Mouse (Mus musculus) CD4-positive, CD25-positive, alpha-beta regulatory T cell, adult 9 weeks (primary cell): Measurements from ENCODE around the gene Troap. TPM values are rescaled to one million over a fixed set of nuclear protein-coding genes. Genes with fewer than 3 reads are reported as not detected.

ENCODE experiments used
- polyA plus RNA-seq: library from polyadenylated mRNA; unstranded; fragments of 100-300 nt; shearing (Covaris generic); gene quantifications from one replicate; pipeline ENCODE4 v1.2.1, GENCODE M21; 2017

Gene Troap
- polyA plus RNA-seq, result 0.81 TPM

DNA sequence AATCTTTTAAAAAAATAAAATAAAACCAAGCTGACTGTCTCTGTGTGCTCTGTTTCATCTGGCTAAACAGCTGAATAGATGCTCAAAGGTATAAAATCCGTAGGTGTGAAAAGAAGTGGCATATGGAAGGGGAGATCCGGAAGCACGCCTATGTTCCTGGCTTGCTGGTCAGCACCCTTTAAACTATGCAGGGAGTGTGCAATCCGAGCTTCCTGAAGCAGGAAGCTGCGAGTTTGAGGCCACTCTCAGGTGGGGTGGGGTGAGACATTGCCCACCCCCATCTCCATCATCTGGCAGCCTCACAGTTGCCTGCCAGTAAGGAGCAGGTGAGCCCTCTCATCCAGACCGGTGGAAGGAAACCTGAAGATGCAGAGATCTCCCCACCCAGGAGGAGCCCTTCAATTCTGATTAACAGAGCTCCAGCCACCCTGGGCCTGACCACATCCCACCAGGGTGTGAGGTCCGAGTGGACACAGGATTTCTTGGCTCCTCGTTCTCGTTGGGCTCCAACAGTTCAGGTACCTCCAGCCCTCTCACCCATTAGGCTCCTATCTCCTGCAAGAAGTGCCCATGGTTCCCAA is at the start of gene Troap:
Gene Troap (plus strand): TSS at position 557 of the 581 bp plus-strand sequence.

DNA sequence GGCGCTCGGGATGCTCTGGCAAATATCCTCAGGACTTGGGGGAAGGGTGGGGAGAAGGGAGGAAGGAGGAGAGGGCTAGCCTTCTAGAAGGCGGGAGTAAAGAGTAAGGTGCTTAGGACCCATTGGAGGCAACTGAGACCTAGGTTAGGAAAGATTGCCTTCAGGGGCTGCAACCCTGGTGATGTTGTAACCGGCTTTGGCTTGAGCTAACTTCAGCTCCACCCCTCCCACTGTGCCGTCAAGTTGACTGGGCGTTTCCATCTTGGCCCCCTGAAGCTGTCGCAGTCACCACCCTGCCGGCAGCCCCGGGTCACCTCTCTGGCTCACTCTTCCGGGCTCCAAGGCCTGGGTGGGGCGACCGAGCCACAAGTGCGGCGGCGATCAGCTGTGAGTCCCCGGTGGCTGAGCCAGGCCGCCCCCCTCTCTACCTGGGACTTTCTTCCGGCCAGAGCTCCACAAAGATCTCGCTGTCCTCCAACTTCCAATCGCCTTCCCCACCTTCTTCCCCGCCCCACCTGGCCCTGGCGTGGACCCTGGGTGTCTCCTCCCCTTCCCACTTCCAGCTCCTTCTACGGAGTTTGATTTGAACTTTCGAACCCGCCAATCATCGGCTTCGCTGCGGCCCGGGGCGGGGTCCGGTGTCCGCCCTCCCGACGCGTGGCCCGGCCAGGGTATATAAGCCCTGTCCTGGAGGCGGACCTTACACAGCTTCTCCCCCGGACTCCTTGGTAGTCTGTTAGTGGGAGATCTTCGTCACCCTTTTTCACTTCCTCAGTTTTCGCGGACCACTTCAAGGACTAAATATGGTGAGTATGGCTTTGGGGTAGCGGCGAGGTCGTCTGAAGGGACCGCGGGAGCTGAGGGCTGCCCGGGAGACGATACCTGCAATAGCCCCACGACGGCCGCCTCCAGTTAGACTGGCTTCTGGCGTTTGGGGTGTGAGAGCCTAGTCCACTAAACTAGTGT is 44.5 kb upstream of the Troap start, which contains the start of gene Tuba1c:
Gene Tuba1c (plus strand): TSS at position 273 of the 966 bp plus-strand sequence.

DNA sequence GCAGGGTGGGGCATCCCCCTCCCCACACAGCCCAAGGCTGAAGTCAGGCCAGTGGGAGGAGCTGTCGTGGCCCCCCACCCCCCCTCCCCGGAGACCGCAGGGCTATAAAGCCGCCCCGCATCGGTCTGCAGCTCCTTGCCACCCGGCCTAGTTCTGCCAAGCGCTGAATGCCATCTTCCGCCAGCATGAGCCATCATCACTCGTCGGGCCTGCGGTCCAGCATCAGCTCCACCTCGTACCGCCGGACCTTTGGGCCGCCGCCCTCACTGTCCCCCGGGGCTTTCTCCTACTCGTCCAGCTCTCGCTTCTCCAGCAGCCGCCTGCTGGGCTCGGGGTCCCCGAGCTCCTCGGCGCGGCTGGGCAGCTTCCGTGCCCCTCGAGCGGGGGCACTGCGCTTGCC is 19.3 kb upstream of the Troap start, which contains the start of gene Prph:
Gene Prph (plus strand): TSS at position 135 of the 400 bp plus-strand sequence.

DNA sequence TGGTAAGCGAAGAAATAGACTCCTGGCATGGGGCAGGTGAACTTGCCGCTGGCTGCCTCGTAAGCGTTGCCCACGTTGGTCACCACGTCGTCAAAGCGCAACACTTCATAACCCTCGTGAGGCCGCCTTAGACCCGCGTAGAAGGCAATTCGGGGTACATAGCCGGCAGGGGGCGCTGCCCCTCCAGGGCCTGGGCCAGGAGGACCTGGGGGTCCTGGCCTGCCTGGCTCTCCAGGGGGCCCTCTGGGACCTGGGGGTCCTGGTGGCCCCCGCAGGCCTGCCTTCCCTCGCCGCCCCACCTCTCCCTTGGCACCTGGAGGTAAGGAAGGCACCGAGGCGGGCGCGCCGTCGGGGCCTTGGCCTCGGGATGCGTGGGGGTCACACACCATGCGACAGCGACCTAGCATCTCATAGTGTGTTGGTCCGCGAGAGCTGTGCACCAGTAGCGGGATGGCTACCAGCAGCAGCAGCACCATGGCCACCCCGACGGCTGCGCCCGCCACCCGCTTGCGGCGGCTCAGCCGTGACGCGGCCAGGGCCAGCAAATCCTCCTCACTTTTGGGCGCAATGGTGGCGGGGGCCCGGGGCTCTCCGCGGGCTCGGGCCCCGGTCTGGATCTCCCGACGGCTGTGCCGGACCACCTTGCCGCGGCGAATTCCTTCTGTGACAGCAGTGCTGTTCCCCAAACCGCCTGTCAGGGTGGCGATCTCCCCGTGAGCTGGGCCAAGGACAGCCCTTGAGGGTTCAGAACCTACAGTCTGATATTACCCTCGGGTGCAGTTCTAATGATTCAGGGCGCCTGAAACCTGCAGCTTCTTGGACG is 13.1 kb downstream of the Troap start, which contains the start of gene C1ql4:
Gene C1ql4 (minus strand): TSS at position 565 of the 823 bp plus-strand sequence.

DNA sequence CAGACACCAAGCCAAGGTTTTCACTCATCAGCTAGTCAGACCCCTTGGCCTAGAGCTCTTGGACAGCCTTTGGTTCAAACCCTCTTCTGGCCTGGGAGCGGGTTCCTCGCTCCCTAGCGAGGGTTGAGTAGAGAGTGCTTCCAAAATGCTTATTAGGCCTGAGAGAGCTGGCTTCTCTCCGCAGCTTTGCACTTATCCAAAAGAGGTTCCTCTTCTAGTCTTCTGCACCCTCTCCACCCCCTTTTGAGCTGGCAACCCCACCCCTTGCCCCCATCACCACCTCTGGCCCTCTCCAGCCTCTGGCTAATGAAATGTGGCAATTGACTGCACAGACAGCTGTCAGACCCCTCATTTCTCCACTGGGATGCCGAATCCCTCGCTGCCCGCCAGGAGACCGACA is 18.5 kb downstream of the Troap start, which contains the start of gene Dnajc22:
Gene Dnajc22 (plus strand): TSS at position 301 of the 400 bp plus-strand sequence.

DNA sequence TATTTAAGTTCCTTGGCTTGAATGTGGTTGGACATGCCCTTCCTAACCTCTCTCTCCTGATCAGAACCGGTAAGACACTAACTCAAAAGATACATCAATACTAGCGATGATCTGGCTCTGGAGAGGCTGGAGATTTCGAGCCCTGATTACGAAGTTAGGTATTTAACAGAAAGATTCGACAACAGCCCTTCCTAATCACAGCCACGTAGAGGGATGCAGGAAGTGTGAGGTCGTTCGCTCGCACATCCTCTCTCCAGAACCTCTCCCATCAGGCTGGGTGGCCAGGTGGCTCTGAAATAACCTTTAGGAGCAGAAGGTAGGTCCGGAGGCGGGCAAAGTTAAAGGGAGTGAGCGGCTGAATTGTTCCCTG is 51.3 kb downstream of the Troap start, which contains the start of gene Spats2:
Gene Spats2 (plus strand): TSS at position 206 of the 370 bp plus-strand sequence.

Other genes with a start within 250 kb of the Troap start
- gene Prkag1, start 243.1 kb upstream of the Troap start, polyA plus RNA-seq, result 156 TPM
- 26.5 TPM for gene Kmt2d, start 203.4 kb upstream of the Troap start, polyA plus RNA-seq
- 23.2 TPM for gene Rhebl1, start 180.0 kb upstream of the Troap start, polyA plus RNA-seq
- gene Dhh, start 176.0 kb upstream of the Troap start, polyA plus RNA-seq, result 0.09 TPM
- gene Lmbr1l, start 156.3 kb upstream of the Troap start, polyA plus RNA-seq, result 82.5 TPM
- gene Tuba1b, start 140.0 kb upstream of the Troap start, polyA plus RNA-seq, result 486 TPM
- gene Gm49450, start 121.0 kb upstream of the Troap start, polyA plus RNA-seq, result not detected
- 212 TPM for gene Tuba1a, start 120.9 kb upstream of the Troap start, polyA plus RNA-seq
- 75.2 TPM for gene Tuba1c, start 44.7 kb upstream of the Troap start, polyA plus RNA-seq
- not detected for gene Prph, start 19.4 kb upstream of the Troap start, polyA plus RNA-seq
- gene C1ql4, start 13.2 kb downstream of the Troap start, polyA plus RNA-seq, result not detected
- not detected for gene Dnajc22, start 18.6 kb downstream of the Troap start, polyA plus RNA-seq
- gene Spats2, start 51.3 kb downstream of the Troap start, polyA plus RNA-seq, result 0.14 TPM
- gene Kcnh3, start 150.3 kb downstream of the Troap start, polyA plus RNA-seq, result 3.9 TPM
- 134 TPM for gene Mcrs1, start 177.4 kb downstream of the Troap start, polyA plus RNA-seq
- 15.9 TPM for gene Prpf40b, start 220.5 kb downstream of the Troap start, polyA plus RNA-seq
- 0.65 TPM for gene Fam186b, start 221.3 kb downstream of the Troap start, polyA plus RNA-seq